Mouse (Mus musculus): ENCODE measurements around the gene Rhbdd1. TPM values are rescaled to one million over a fixed set of nuclear protein-coding genes. Genes with fewer than 3 reads are reported as not detected.

The Rhbdd1 gene
- total and polyA plus RNA-seq, 2 experiments from 2014 or later: 2.2 to 5.3 TPM

GRCm38 (mm10) chr1:82320864-82321263 lies 4.6 kb downstream of the Rhbdd1 start:
- 46% methylated on average over 10 of the region's 10 CpGs for WGBS
- no peak for TF ChIP-seq CTCF (IDR thresholded peaks at IDR 0.05; ENCODE audit: low read depth)

GRCm38 (mm10) chr1:82321441-82321840 lies 5.2 kb downstream of the Rhbdd1 start:
- TF ChIP-seq CTCF (IDR thresholded peaks at IDR 0.05; ENCODE audit: low read depth): no peak
- Histone ChIP-seq H3K27ac (ENCODE audit: low read depth, low read length) (no peak overlapping the region), H3K4me3 (ENCODE audit: low read depth, low read length) (no peak overlapping the region), H3K9ac (no peak overlapping the region), H3K27me3 (ENCODE audit: insufficient read depth, low read length) (no peaks in the 10 kb centered on the region), H3K4me1 (ENCODE audit: insufficient read depth) (peaks cover 8% of the 10 kb centered on the region; the same call in 1 of the 2 replicates), H3K36me3 (ENCODE audit: insufficient read depth) (no peaks in the 10 kb centered on the region), H3K9me3 (ENCODE audit: low read length) (no peaks in the 10 kb centered on the region), H3K4me2 (ENCODE audit: low read depth) (no peak overlapping the region)
- 63% methylated on average over 1 of the region's 1 CpGs for WGBS
- DNase-seq (peak; percentile 14), ATAC-seq (no peak)

More at GRCm38 (mm10) chr1:82320864-82321263, 4.6 kb downstream of the Rhbdd1 start:
- H3K4me2 ChIP-seq (ENCODE audit: low read depth): peak overlapping the region; percentile 13; the same call in 1 of the 2 replicates
- no peak overlapping the region for H3K9ac ChIP-seq
- H3K27me3 ChIP-seq (ENCODE audit: insufficient read depth, low read length): no peaks in the 10 kb centered on the region
- no peak for DNase-seq
- ATAC-seq: no peak
- H3K9me3 ChIP-seq (ENCODE audit: low read length): no peaks in the 10 kb centered on the region
- 0 out of 2 replicates have a peak overlapping the region, but pooled peaks have one; percentile 22 for H3K27ac ChIP-seq (ENCODE audit: low read depth, low read length)
- H3K36me3 ChIP-seq (ENCODE audit: insufficient read depth): no peaks in the 10 kb centered on the region
- H3K4me3 ChIP-seq (ENCODE audit: low read depth, low read length): no peak overlapping the region
- peaks cover 10% of the 10 kb centered on the region; the same call in 1 of the 2 replicates for H3K4me1 ChIP-seq (ENCODE audit: insufficient read depth)

- TF ChIP-seq CTCF (IDR thresholded peaks at IDR 0.05; ENCODE audit: low read depth): no peak
- H3K4me3 ChIP-seq (ENCODE audit: low read depth, low read length): no peak overlapping the region
- DNase-seq (no peak), ATAC-seq (no peak)
- H3K27me3 ChIP-seq (ENCODE audit: insufficient read depth, low read length): no peaks in the 10 kb centered on the region
- H3K4me2 ChIP-seq (ENCODE audit: low read depth): no peak overlapping the region
- H3K36me3 ChIP-seq (ENCODE audit: insufficient read depth): no peaks in the 10 kb centered on the region
- no peak overlapping the region for H3K27ac ChIP-seq (ENCODE audit: low read depth, low read length)
- 0 out of 2 replicates have a peak, but pooled peaks cover 3% of the 10 kb centered on the region for H3K4me1 ChIP-seq (ENCODE audit: insufficient read depth)
- 8% methylated on average over 4 of the region's 4 CpGs for WGBS
- H3K9ac ChIP-seq: no peak overlapping the region
- H3K9me3 ChIP-seq (ENCODE audit: low read length): no peaks in the 10 kb centered on the region
Observed at GRCm38 (mm10) chr1:82324131-82324785, 8.0 kb downstream of the Rhbdd1 start.

GRCm38 (mm10) chr1:82326120-82326519 lies 9.9 kb downstream of the Rhbdd1 start:
- Histone ChIP-seq H3K27ac (ENCODE audit: low read depth, low read length) (no peak overlapping the region), H3K4me2 (ENCODE audit: low read depth) (no peak overlapping the region), H3K4me3 (ENCODE audit: low read depth, low read length) (no peak overlapping the region), H3K4me1 (ENCODE audit: insufficient read depth) (0 out of 2 replicates have a peak, but pooled peaks cover 3% of the 10 kb centered on the region), H3K9ac (no peak overlapping the region), H3K27me3 (ENCODE audit: insufficient read depth, low read length) (no peaks in the 10 kb centered on the region), H3K9me3 (ENCODE audit: low read length) (no peaks in the 10 kb centered on the region), H3K36me3 (ENCODE audit: insufficient read depth) (no peaks in the 10 kb centered on the region)
- TF ChIP-seq CTCF (IDR thresholded peaks at IDR 0.05; ENCODE audit: low read depth): no peak
- ATAC-seq: no peak
- no peak for DNase-seq
- 88% methylated on average over 5 of the region's 5 CpGs for WGBS

- DNase-seq: no peak
- H3K27ac ChIP-seq (ENCODE audit: low read depth, low read length): no peak overlapping the region
- no peaks in the 10 kb centered on the region for H3K9me3 ChIP-seq (ENCODE audit: low read length)
- no peak overlapping the region for H3K4me3 ChIP-seq (ENCODE audit: low read depth, low read length)
- H3K9ac ChIP-seq: no peak overlapping the region
- no peak for TF ChIP-seq CTCF (IDR thresholded peaks at IDR 0.05; ENCODE audit: low read depth)
- H3K27me3 ChIP-seq (ENCODE audit: insufficient read depth, low read length): no peaks in the 10 kb centered on the region
- WGBS: 91% methylated on average over 7 of the region's 7 CpGs
- no peaks in the 10 kb centered on the region for H3K4me1 ChIP-seq (ENCODE audit: insufficient read depth)
- H3K36me3 ChIP-seq (ENCODE audit: insufficient read depth): no peaks in the 10 kb centered on the region
- H3K4me2 ChIP-seq (ENCODE audit: low read depth): no peak overlapping the region
- ATAC-seq: no peak
Observed at GRCm38 (mm10) chr1:82328033-82328775, 12.0 kb downstream of the Rhbdd1 start.

GRCm38 (mm10) chr1:82329237-82329953 lies 13.1 kb downstream of the Rhbdd1 start:
- DNase-seq: no peak
- no peaks in the 10 kb centered on the region for H3K9me3 ChIP-seq (ENCODE audit: low read length)
- H3K9ac ChIP-seq: no peak overlapping the region
- no peak overlapping the region for H3K4me3 ChIP-seq (ENCODE audit: low read depth, low read length)
- no peaks in the 10 kb centered on the region for H3K36me3 ChIP-seq (ENCODE audit: insufficient read depth)
- H3K27me3 ChIP-seq (ENCODE audit: insufficient read depth, low read length): no peaks in the 10 kb centered on the region
- no peak overlapping the region for H3K4me2 ChIP-seq (ENCODE audit: low read depth)
- 10% methylated on average over 4 of the region's 4 CpGs for whole genome bisulfite sequencing
- TF ChIP-seq CTCF (IDR thresholded peaks at IDR 0.05; ENCODE audit: low read depth): no peak
- H3K4me1 ChIP-seq (ENCODE audit: insufficient read depth): no peaks in the 10 kb centered on the region
- H3K27ac ChIP-seq (ENCODE audit: low read depth, low read length): no peak overlapping the region
- ATAC-seq: peak; percentile 32; the same call in 1 of the 2 replicates

- H3K36me3 ChIP-seq (ENCODE audit: insufficient read depth): no peaks in the 10 kb centered on the region
- H3K9me3 ChIP-seq (ENCODE audit: low read length): no peaks in the 10 kb centered on the region
- H3K27ac ChIP-seq (ENCODE audit: low read depth, low read length): no peak overlapping the region
- no peak for ATAC-seq
- DNase-seq: no peak
- no peak overlapping the region for H3K4me3 ChIP-seq (ENCODE audit: low read depth, low read length)
- no peak for TF ChIP-seq CTCF (IDR thresholded peaks at IDR 0.05; ENCODE audit: low read depth)
- no peak overlapping the region for H3K4me2 ChIP-seq (ENCODE audit: low read depth)
- no peak overlapping the region for H3K9ac ChIP-seq
- H3K4me1 ChIP-seq (ENCODE audit: insufficient read depth): no peaks in the 10 kb centered on the region
- H3K27me3 ChIP-seq (ENCODE audit: insufficient read depth, low read length): no peaks in the 10 kb centered on the region
Observed at GRCm38 (mm10) chr1:82329954-82330247, 13.6 kb downstream of the Rhbdd1 start.

Measured in forebrain, postnatal 0 days (tissue).